Mouse (Mus musculus) embryonic facial prominence, embryonic 12.5 days (tissue): ENCODE data around the gene Drc3. TPM values are rescaled to one million over a fixed set of nuclear protein-coding genes. Genes with fewer than 3 reads are reported as not detected.
"Not testable (repeated sequence)": the region's sequence is repeated elsewhere in the genome, so short reads cannot be mapped to it uniquely, and the experiment has no call there.

Experiments used
- ATAC-seq: fragments of 200-750 bp; cut with Nextera tagmentation; 2 replicates; pipeline ENCODE4 v1.8.0; 2017; ENCODE audit not compliant: insufficient number of reproducible peaks, insufficient read depth, low FRiP score, low TSS enrichment
- H3K27ac ChIP-seq: fragments of 300-500 bp; sonication (generic); 2 replicates; pipeline ENCODE4 v1.5.1; 2016; ENCODE audit warnings: mild to moderate bottlenecking
- H3K27me3 ChIP-seq: fragments of 300-500 bp; sonication (generic); 2 replicates; pipeline ENCODE4 v1.6.1; 2016; ENCODE audit warnings: mild to moderate bottlenecking, moderate library complexity
- H3K36me3 ChIP-seq: fragments of 300-500 bp; sonication (generic); 2 replicates; pipeline ENCODE4 v1.6.1; 2016; ENCODE audit warnings: mild to moderate bottlenecking
- H3K4me1 ChIP-seq: fragments of 300-500 bp; sonication (generic); 2 replicates; pipeline ENCODE4 v1.6.1; 2016
- H3K4me2 ChIP-seq: fragments of 300-500 bp; sonication (generic); replicated peaks from 2 replicates; pipeline ENCODE4 v1.6.1; 2016; ENCODE audit warnings: mild to moderate bottlenecking, moderate library complexity
- H3K4me3 ChIP-seq: fragments of 300-500 bp; sonication (generic); 2 replicates; pipeline ENCODE4 v1.5.1; 2016; ENCODE audit warnings: mild to moderate bottlenecking
- H3K9ac ChIP-seq: fragments of 300-500 bp; sonication (generic); 2 replicates; pipeline ENCODE4 v1.6.1; 2016; ENCODE audit warnings: mild to moderate bottlenecking, moderate library complexity
- H3K9me3 ChIP-seq: fragments of 300-500 bp; sonication (generic); 2 replicates; pipeline ENCODE4 v1.6.1; 2016; ENCODE audit warnings: mild to moderate bottlenecking, moderate library complexity
- WGBS: fragments of 180-500 bp; shearing (Covaris S2); methylation state at CpG from one replicate; pipeline ENCODE4 v1.1.7; 2016; 5-methylcytosine and 5-hydroxymethylcytosine counted together
- polyA plus RNA-seq: library from polyadenylated mRNA; unstranded; fragments of >200 nt; fragmentation: Nextera tagmentation; extraction: Ambion mirVana; gene quantifications from 2 replicates; pipeline ENCODE4 v1.2.1, GENCODE M21; 2016

Drc3 gene
- polyA plus RNA-seq, 1 experiment from 2014 or later, result 2.3 TPM

DNA sequence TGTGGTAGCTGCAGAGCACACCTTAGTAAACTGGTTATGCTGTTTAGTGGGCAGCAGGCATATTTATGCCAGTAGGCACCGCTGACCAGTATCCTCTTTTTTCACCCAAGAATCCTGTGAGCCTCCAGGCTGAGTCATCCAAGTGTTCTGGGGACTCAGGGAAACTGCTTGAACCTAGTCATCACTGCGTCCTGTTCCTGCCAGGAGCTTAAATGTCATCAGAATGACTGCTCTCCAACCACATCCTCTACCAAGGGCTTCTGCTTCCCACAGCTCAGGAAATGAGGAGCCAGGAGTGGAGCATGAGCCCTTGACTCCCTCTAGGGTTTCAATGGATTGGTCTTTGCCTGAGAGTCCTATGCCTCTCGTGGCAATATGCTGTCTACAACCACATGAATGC is 83.5 kb downstream of the Drc3 start:
- no peak for ATAC-seq
- no peak overlapping the region for H3K9ac ChIP-seq
- H3K4me2 ChIP-seq, result no peak overlapping the region
- H3K36me3 ChIP-seq, result peaks cover 70% of the 10 kb centered on the region
- no peaks in the 10 kb centered on the region for H3K4me1 ChIP-seq
- H3K27ac ChIP-seq, result no peak overlapping the region
- no peaks in the 10 kb centered on the region for H3K9me3 ChIP-seq
- H3K4me3 ChIP-seq, result no peak overlapping the region
- 90% methylated on average over 3 of the region's 3 CpGs for WGBS
- no peaks in the 10 kb centered on the region for H3K27me3 ChIP-seq

- not testable (repeated sequence) for H3K4me2 ChIP-seq, H3K4me1 ChIP-seq, H3K27ac ChIP-seq, H3K9ac ChIP-seq, H3K27me3 ChIP-seq, H3K4me3 ChIP-seq, H3K9me3 ChIP-seq, ATAC-seq
- 13% methylated on average over 1 of the region's 1 CpGs for WGBS
- peaks cover 77% of the 10 kb centered on the region for H3K36me3 ChIP-seq
Measured at GRCm38 (mm10) chr11:60439621-60440020, 86.5 kb downstream of the Drc3 start.

DNA sequence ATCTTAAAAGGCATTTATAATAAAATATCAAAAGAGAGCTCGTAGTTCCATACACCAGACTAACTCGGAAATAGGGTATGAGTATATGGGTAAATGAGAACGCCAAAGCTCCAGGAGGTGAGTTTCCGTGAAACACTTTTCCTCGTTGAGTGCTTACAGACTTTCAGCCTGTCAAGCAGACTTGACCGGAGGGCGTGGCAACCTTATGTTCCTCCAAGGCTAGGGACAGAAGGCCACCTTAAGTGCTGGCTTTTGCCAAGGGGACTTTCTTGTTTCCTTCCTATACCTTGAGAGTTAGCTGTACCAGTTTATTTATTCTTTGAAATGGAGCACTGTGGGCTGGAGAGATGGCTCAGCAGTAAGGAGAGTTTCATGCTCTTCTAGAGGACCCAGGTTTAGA is 87.0 kb downstream of the Drc3 start:
- no peaks in the 10 kb centered on the region for H3K27me3 ChIP-seq
- no peak overlapping the region for H3K4me2 ChIP-seq
- no peak overlapping the region for H3K9ac ChIP-seq
- no peak overlapping the region for H3K4me3 ChIP-seq
- peaks cover 74% of the 10 kb centered on the region for H3K36me3 ChIP-seq
- H3K9me3 ChIP-seq, result no peaks in the 10 kb centered on the region
- no peaks in the 10 kb centered on the region for H3K4me1 ChIP-seq
- WGBS, result 51% methylated on average over 7 of the region's 7 CpGs
- H3K27ac ChIP-seq, result no peak overlapping the region
- ATAC-seq, result no peak

DNA sequence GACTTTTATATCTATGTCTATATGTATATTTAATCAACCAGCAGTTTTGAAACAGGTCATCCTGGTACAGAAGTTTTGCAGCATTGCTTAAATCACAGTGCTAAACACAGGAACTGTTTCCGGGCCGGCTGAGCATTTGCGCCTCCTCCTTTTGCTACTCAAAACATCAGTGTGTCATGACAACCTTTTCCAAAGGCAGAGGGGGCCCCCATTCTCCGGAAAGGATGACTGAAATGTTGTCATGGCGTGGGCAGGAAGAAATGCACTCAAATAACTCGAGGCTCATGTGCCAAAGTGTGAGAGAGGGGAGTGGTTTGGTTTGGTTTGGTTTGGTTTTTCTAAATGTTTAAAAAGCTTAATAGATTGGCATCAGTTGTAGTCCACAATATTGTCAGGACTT is 89.8 kb downstream of the Drc3 start:
- no peaks in the 10 kb centered on the region for H3K27me3 ChIP-seq
- no peaks in the 10 kb centered on the region for H3K9me3 ChIP-seq
- ATAC-seq, result no peak
- no peak overlapping the region for H3K4me2 ChIP-seq
- WGBS, result 93% methylated on average over 6 of the region's 6 CpGs
- H3K4me3 ChIP-seq, result no peak overlapping the region
- H3K9ac ChIP-seq, result no peak overlapping the region
- H3K4me1 ChIP-seq, result no peaks in the 10 kb centered on the region
- peaks cover 49% of the 10 kb centered on the region for H3K36me3 ChIP-seq
- no peak overlapping the region for H3K27ac ChIP-seq

Other genes with a start within 250 kb of the Drc3 start
- 35.6 and 36.4 TPM in 2 replicates for gene Rai1, start 248.3 kb upstream of the Drc3 start, polyA plus RNA-seq
- gene Srebf1, start 130.7 kb upstream of the Drc3 start, polyA plus RNA-seq, result 54.8 and 56.6 TPM in 2 replicates
- 28.4 and 28.7 TPM in 2 replicates for gene Tom1l2, start 424 bp upstream of the Drc3 start, polyA plus RNA-seq
- 28.0 and 28.9 TPM in 2 replicates for gene Gid4, start 63.8 kb downstream of the Drc3 start, polyA plus RNA-seq
- 48.8 and 51.9 TPM in 2 replicates for gene Atpaf2, start 65.1 kb downstream of the Drc3 start, polyA plus RNA-seq
- gene Drg2, start 101.3 kb downstream of the Drc3 start, polyA plus RNA-seq, result 118 and 122 TPM in 2 replicates
- 0.52 and 0.63 TPM in 2 replicates for gene Myo15, start 116.0 kb downstream of the Drc3 start, polyA plus RNA-seq
- 36.1 and 37.8 TPM in 2 replicates for gene Alkbh5, start 183.1 kb downstream of the Drc3 start, polyA plus RNA-seq